Mouse (Mus musculus) limb, embryonic 15.5 days (tissue): ENCODE measurements around the gene Vwa7. TPM values are rescaled to one million over a fixed set of nuclear protein-coding genes. Genes with fewer than 3 reads are reported as not detected.

Experiments
- ATAC-seq: fragments of 200-750 bp; cut with Nextera tagmentation; 2 replicates; pipeline ENCODE4 v1.8.0; 2017; ENCODE audit warnings: low read depth, moderate TSS enrichment; ENCODE audit not compliant: insufficient number of reproducible peaks, low FRiP score, low TSS enrichment
- H3K27ac ChIP-seq: fragments of 300-500 bp; sonication (generic); 2 replicates; pipeline ENCODE4 v1.5.1; 2015; ENCODE audit warnings: moderate library complexity, mild to moderate bottlenecking, inconsistent platforms
- H3K27me3 ChIP-seq: fragments of 300-500 bp; sonication (generic); 2 replicates; pipeline ENCODE4 v1.6.1; 2015; ENCODE audit warnings: inconsistent platforms
- H3K36me3 ChIP-seq: fragments of 300-500 bp; sonication (generic); 2 replicates; pipeline ENCODE4 v1.6.1; 2015; ENCODE audit warnings: inconsistent platforms
- H3K4me1 ChIP-seq: fragments of 300-500 bp; sonication (generic); 2 replicates; pipeline ENCODE4 v1.6.1; 2015; ENCODE audit warnings: inconsistent platforms
- H3K4me2 ChIP-seq: fragments of 300-500 bp; sonication (generic); 2 replicates; pipeline ENCODE4 v1.6.1; 2015; ENCODE audit warnings: mild to moderate bottlenecking, inconsistent platforms
- H3K4me3 ChIP-seq: fragments of 300-500 bp; sonication (generic); 2 replicates; pipeline ENCODE4 v1.5.1; 2015; ENCODE audit warnings: mild to moderate bottlenecking, inconsistent platforms
- H3K9ac ChIP-seq: fragments of 300-500 bp; sonication (generic); 2 replicates; pipeline ENCODE4 v1.6.1; 2015; ENCODE audit warnings: inconsistent platforms
- H3K9me3 ChIP-seq: fragments of 300-500 bp; sonication (generic); 2 replicates; pipeline ENCODE4 v1.6.1; 2016; ENCODE audit warnings: inconsistent platforms
- WGBS: fragments of 180-500 bp; shearing (Covaris S2); methylation state at CpG from one replicate; pipeline ENCODE4 v1.1.7; 2015; 5-methylcytosine and 5-hydroxymethylcytosine counted together
- polyA plus RNA-seq: library from polyadenylated mRNA; unstranded; fragments of >200 nt; fragmentation: Nextera tagmentation; extraction: Ambion mirVana; gene quantifications from 2 replicates; pipeline ENCODE4 v1.2.1, GENCODE M21; 2015

Gene Vwa7
- polyA plus RNA-seq, 1 experiment from 2014 or later = 0.18 TPM

DNA sequence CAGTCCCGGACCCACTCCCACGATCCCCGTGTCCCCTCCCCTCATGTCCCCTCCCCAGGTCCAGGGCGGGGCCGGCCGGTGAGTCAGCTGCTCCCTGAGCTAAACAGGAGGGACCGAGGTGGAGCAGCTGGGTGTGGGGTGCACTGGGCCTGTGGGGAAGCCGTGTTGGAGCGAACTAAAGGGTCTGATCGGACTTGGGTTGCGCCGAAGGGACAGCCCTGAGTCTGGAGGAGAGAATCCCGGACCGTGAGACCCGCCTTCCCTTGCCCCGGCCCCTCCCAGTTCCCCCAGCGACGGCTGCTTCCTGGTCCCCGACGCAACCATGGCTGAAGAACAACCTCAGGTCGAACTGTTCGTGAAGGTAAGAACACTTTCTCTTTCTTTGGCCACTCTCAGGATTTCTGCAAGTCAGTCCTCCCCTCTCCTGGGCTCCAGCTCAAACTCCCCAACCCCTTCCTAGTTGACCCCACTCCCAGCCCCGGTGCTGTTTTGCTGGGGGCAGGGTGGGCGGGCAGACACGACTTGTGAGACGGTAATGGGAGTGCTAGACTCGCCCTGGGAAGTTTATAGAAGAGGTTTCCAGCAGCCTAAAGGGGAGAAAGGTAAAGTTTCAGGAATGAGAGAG, 33.9 kb downstream of the Vwa7 start:
- H3K4me2 ChIP-seq = peak overlapping the region; percentile 70
- H3K9ac ChIP-seq = peak overlapping the region; percentile 70
- no peaks in the 10 kb centered on the region for H3K27me3 ChIP-seq
- ATAC-seq = peak; percentile 15; the same call in 1 of the 2 replicates
- no peaks in the 10 kb centered on the region for H3K9me3 ChIP-seq
- 1% methylated on average over 27 of the region's 27 CpGs for WGBS
- H3K27ac ChIP-seq = peak overlapping the region; percentile 99
- H3K4me3 ChIP-seq = peak overlapping the region; percentile 66
- peaks cover 29% of the 10 kb centered on the region for H3K36me3 ChIP-seq
- peaks cover 57% of the 10 kb centered on the region for H3K4me1 ChIP-seq

DNA sequence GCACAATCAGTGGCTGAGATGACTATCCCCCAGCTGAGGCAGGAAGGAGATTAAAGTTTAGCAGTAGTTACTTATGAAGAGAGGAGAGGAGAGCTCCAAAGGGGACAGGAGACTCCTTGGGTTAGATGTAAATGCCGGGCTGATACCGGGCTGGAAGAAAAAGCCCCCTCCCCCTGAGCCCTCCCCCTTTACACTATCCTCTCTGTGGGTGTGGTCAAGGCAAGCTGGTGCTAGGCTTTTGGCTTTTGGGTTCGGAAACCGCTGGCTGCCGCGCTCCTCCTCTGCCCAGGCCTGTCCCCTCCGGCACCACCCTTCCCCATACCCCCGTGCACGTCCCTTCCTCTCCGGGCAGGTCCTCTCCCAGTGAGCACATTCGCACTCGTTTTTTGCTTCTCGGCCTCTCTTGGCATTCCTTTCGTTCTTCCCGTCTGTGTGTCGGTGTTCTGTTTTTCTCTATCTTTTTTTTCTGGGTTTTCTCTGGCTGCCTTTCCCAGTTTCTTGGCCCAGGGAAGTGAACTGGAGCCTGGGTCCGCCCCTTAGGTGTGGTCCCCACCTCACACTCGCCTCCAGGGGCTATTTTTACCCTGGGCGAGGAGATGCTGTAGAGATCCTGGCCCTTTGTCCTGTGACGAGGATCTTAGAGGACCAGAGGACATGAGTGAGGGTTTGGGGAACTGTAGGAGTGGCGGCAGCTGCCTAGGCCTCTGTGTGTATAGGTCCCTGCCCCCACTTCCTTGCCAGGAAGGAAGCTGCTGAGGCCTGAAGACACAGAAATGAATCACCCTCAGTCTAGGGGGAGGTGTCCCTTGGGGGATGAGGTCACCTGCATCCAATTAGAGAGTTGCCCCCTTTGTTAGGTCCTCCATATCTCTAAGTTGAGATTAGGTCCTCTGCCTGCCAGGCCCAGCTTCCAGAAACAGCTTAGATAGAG, 35.0 kb downstream of the Vwa7 start:
- peak overlapping the region; percentile 65 for H3K9ac ChIP-seq
- WGBS = 1% methylated on average over 21 of the region's 21 CpGs
- H3K9me3 ChIP-seq = no peaks in the 10 kb centered on the region
- peaks cover 47% of the 10 kb centered on the region for H3K4me1 ChIP-seq
- H3K4me3 ChIP-seq = peak overlapping the region; percentile 66
- H3K27ac ChIP-seq = peak overlapping the region; percentile 99
- peak; percentile 45; the same call in 1 of the 2 replicates for ATAC-seq
- H3K4me2 ChIP-seq = peak overlapping the region; percentile 70
- H3K36me3 ChIP-seq = peaks cover 41% of the 10 kb centered on the region
- H3K27me3 ChIP-seq = no peaks in the 10 kb centered on the region

DNA sequence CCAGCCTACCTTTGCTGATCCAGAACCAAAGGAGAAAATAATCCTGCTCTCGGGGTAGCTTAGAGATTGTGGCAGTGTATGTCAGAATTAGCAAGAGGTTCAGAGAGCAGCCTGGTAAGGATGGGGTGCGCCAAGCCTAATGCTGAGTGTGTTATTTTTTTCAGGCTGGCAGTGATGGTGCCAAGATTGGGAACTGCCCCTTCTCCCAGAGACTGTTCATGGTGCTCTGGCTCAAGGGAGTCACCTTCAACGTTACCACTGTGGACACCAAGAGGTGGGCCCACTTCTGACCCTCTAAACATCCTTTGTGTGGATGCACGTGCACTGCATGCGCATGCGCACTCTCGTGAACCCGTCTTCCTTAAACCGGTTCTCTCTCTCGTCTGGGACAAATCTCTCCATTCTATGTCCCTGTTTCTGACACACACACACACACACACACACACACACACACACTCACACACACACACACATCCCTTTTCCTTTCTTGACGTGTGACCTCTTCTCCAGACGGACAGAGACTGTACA, 36.0 kb downstream of the Vwa7 start:
- Histone ChIP-seq H3K9me3 (no peaks in the 10 kb centered on the region), H3K4me1 (peaks cover 39% of the 10 kb centered on the region), H3K36me3 (peaks cover 46% of the 10 kb centered on the region), H3K4me3 (peak overlapping the region; percentile 66), H3K27me3 (no peaks in the 10 kb centered on the region), H3K4me2 (peak overlapping the region; percentile 70), H3K9ac (peak overlapping the region; percentile 65), H3K27ac (peak overlapping the region; percentile 99)
- 82% methylated on average over 12 of the region's 12 CpGs for WGBS
- no peak for ATAC-seq

DNA sequence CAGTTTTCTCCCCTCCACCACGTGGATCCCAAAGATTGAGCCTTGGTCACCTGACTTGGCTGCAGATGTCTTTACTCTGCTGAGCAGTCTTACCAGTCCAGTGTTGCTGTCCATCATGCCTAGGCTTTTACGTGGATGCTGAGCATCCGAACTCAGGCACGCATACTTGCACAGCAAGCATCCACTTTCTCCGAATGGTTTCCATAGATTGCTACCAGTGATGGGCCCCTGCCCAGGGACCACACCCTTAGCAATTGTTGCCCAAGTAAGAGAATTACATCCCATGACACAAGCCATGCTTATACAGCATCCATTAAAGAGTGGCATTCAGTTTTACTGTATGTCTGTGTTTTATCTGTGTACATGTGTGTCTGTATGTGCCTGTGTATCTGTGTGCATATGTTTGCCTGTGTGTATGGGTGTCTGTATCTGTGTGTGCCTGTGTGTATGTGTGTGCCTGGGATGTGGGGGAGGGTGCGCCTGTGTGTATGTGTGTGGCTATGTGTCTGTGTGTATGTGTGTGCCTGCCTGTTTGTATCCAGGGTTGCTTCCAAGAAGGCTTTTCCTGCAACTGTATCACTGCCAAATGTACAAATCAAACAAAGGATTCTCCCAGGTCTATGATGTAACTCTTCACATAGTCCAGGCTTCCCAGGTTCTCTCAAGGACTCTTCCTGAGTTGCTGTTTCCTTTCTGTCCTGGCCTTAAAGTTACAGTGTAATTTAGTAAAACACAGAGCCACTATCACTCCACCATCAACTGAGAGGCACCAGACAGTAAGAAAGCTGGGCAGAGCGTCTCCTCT, 39.5 kb downstream of the Vwa7 start:
- no peaks in the 10 kb centered on the region for H3K27me3 ChIP-seq
- peaks cover 35% of the 10 kb centered on the region for H3K4me1 ChIP-seq
- H3K9ac ChIP-seq = no peak overlapping the region
- peaks cover 61% of the 10 kb centered on the region for H3K36me3 ChIP-seq
- no peak for ATAC-seq
- H3K4me2 ChIP-seq = no peak overlapping the region
- H3K9me3 ChIP-seq = no peaks in the 10 kb centered on the region
- 88% methylated on average over 7 of the region's 7 CpGs for WGBS
- no peak overlapping the region for H3K4me3 ChIP-seq
- no peak overlapping the region for H3K27ac ChIP-seq

DNA sequence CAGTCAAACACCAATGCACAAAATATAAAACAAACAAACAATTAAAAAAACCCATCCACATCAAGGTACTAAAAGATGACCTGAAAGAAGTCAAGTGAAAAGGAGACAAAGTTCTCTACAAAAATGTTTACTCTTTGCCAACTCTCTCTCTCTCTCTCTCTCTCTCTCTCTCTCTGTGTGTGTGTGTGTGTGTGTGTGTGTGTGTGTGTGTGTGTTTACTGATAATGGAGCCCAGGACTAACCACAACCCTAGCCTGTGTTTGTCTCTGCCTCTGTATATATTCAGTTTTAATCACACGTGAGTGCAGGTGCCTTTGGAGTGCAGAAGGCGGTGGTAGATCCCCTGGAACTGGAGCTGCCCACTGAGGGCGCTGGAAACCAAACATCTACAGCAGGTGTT, 40.7 kb downstream of the Vwa7 start:
- H3K27me3 ChIP-seq = no peaks in the 10 kb centered on the region
- no peak overlapping the region for H3K4me2 ChIP-seq
- no peaks in the 10 kb centered on the region for H3K9me3 ChIP-seq
- H3K4me1 ChIP-seq = peaks cover 38% of the 10 kb centered on the region
- H3K4me3 ChIP-seq = no peak overlapping the region
- 90% methylated on average over 3 of the region's 3 CpGs for WGBS
- ATAC-seq = no peak
- no peak overlapping the region for H3K9ac ChIP-seq
- H3K27ac ChIP-seq = no peak overlapping the region
- peaks cover 70% of the 10 kb centered on the region for H3K36me3 ChIP-seq

DNA sequence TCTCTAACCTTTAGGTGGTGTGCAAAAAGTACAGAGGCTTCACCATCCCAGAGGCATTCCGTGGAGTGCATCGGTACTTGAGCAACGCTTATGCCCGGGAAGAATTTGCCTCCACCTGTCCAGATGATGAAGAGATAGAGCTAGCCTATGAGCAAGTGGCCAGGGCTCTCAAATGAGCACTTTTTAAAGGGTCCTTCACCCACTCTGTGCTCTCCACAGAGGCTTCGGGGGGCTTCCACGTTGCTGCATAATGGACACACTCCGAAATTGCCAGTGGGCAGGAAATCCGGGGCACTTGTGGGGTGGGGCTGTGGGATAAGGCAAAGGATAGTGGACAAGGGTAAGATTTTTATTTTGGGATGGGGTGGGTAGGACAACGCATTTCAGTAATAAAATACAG, 41.9 kb downstream of the Vwa7 start:
- ATAC-seq = no peak
- Histone ChIP-seq H3K4me3 (peak overlapping the region; percentile 68), H3K36me3 (peaks cover 66% of the 10 kb centered on the region), H3K4me1 (peaks cover 28% of the 10 kb centered on the region), H3K9ac (no peak overlapping the region), H3K4me2 (no peak overlapping the region), H3K27ac (peak overlapping the region; percentile 95), H3K9me3 (no peaks in the 10 kb centered on the region), H3K27me3 (no peaks in the 10 kb centered on the region)
- 59% methylated on average over 9 of the region's 9 CpGs for WGBS

DNA sequence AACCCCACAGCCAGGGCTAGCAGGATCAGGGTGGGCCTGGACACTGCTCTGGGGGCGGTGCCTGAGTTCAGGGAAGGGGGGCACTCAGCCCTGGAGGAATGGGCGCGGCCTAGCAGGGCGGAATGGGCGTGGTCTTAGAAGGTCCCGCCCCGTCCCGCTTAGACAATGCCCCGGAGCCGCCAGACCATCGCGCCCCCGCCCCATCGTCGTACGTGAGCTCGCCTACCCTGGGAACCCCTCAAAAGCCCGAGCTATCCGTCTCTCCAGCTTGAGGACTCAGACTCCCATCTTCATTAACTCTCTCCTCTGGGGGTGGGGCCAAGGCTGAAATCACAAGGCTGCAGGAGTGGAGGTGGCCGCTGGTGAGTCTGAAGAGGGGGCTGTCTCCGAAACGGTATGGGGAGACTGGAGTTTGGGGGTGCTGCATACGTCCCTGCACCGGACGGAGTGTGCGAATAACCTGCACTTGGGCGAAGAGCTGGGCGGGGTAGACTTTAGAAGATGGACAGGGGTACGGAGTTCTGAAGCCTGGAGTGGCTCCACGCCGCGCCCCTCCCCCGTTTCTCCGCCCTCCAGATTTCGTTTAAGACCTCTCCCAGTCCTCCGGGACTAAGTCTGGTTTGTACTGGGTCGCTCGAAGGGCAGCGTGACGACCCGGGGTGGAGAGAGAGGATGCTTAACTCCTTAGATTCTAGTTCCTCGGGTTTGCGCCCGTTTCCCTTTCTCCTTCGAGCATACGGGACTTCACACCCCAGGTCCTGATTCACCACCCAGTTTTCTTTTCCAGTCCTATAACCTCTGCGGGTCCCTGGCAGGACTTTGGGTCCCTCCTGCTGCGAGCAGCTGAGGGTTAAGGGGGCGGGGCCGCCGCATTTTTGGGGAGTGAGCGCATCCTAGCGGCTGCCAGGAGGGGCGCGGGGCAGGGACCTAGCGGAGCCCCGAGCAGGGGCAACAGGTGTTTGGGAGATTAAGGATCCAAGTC, 42.8 kb downstream of the Vwa7 start, which contains the start of gene Ddah2:
Ddah2 (plus strand) TSS at position 125 of the 982 bp plus-strand sequence.
- H3K4me2 ChIP-seq = peak within 1 kb of the TSS; percentile 84
- H3K27me3 ChIP-seq = peaks cover 5% of the 10 kb centered on the region; the same call in 1 of the 2 replicates
- no peaks in the 10 kb centered on the region for H3K9me3 ChIP-seq
- peak within 1 kb of the TSS; percentile 68 for H3K4me3 ChIP-seq
- peaks cover 28% of the 10 kb centered on the region for H3K4me1 ChIP-seq
- WGBS = under 1% methylated on average over 57 of the region's 57 CpGs
- peaks cover 57% of the 10 kb centered on the region for H3K36me3 ChIP-seq
- H3K27ac ChIP-seq = peak within 1 kb of the TSS; percentile 95
- peak within 1 kb of the TSS; percentile 70 for H3K9ac ChIP-seq
- ATAC-seq = peak; percentile 89

DNA sequence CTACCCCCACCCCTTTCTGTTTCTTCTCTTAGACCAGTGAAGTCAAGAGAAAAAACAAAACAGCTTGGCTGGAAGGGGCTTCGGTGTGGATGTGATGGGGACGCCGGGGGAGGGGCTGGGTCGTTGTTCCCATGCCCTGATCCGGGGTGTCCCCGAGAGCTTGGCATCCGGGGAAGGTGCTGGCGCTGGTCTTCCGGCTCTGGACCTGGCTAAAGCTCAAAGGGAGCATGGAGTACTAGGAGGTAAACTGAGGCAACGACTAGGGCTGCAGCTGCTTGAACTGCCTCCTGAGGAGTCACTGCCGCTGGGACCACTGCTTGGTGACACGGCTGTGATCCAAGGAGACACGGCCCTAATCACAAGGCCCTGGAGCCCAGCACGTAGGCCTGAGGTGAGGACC, 43.7 kb downstream of the Vwa7 start:
- Histone ChIP-seq H3K9ac (peak overlapping the region; percentile 70), H3K9me3 (no peaks in the 10 kb centered on the region), H3K27me3 (peaks cover 12% of the 10 kb centered on the region), H3K27ac (peak overlapping the region; percentile 95), H3K36me3 (peaks cover 52% of the 10 kb centered on the region), H3K4me2 (peak overlapping the region; percentile 84), H3K4me1 (peaks cover 36% of the 10 kb centered on the region), H3K4me3 (peak overlapping the region; percentile 68)
- 20% methylated on average over 14 of the region's 14 CpGs for WGBS
- ATAC-seq = no peak

DNA sequence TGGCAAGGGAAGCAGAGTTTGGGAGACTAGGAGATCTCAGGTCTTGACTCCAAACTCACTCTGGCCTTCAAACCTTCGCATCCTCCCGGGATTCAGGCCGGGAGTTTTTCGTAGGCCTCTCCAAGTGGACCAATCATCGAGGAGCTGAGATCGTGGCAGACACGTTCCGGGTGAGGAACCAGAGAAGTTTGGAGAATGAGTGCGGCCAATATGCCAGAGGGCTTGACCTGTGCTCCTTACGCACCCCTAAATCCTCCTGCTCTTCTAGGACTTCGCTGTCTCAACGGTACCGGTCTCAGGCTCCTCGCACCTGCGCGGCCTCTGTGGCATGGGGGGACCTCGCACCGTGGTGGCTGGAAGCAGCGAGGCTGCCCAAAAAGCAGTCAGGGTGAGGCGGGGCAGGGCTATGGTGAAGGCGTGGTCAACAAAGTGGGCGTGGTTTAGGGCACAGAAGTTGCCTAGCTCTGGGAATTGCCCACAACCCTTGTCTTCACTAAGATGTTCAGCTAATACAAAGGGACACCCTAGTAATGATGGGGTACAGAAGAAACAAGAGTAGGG, 44.4 kb downstream of the Vwa7 start:
- Histone ChIP-seq H3K9ac (peak overlapping the region; percentile 70; the same call in 1 of the 2 replicates), H3K4me2 (peak overlapping the region; percentile 84), H3K27ac (peak overlapping the region; percentile 95; the same call in 1 of the 2 replicates), H3K27me3 (peaks cover 20% of the 10 kb centered on the region), H3K4me3 (peak overlapping the region; percentile 68), H3K4me1 (peaks cover 43% of the 10 kb centered on the region), H3K9me3 (no peaks in the 10 kb centered on the region), H3K36me3 (peaks cover 44% of the 10 kb centered on the region)
- 62% methylated on average over 22 of the region's 22 CpGs for WGBS
- ATAC-seq = no peak

DNA sequence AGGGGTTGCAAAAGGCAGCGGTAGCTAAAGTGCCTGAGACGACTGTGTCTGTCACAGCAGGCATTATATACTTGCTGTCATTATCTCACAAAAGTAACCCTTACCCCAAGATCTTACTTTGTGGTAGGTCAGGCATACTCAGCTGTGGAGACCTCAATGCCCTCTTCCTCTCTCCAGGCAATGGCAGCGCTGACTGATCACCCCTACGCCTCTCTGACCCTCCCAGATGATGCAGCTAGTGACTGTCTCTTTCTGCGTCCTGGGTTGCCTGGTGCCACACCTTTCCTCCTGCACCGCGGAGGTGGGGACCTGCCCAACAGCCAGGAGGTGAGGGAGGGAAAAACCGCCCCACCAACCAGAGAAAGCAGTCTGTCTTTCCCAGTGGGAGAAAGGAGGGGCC, 44.9 kb downstream of the Vwa7 start:
- no peak overlapping the region for H3K9ac ChIP-seq
- peaks cover 43% of the 10 kb centered on the region for H3K4me1 ChIP-seq
- H3K27ac ChIP-seq = no peak overlapping the region; the same call in 1 of the 2 replicates
- 0 out of 2 replicates have a peak overlapping the region, but pooled peaks have one; percentile 68 for H3K4me3 ChIP-seq
- no peaks in the 10 kb centered on the region for H3K9me3 ChIP-seq
- H3K36me3 ChIP-seq = peaks cover 39% of the 10 kb centered on the region
- peaks cover 25% of the 10 kb centered on the region for H3K27me3 ChIP-seq
- 75% methylated on average over 8 of the region's 8 CpGs for WGBS
- ATAC-seq = no peak
- H3K4me2 ChIP-seq = no peak overlapping the region
